Mouse (Mus musculus) cerebellum, postnatal 14 days (tissue): Measurements from ENCODE around the gene Polr1b.

Source experiments
- DNase-seq, 2 experiments: peaks; one replicate each; pipeline ENCODE4 v3.0.0; 2021; ENCODE audit warnings: mixed read lengths in 2 of 2

Polr1b gene

DNA sequence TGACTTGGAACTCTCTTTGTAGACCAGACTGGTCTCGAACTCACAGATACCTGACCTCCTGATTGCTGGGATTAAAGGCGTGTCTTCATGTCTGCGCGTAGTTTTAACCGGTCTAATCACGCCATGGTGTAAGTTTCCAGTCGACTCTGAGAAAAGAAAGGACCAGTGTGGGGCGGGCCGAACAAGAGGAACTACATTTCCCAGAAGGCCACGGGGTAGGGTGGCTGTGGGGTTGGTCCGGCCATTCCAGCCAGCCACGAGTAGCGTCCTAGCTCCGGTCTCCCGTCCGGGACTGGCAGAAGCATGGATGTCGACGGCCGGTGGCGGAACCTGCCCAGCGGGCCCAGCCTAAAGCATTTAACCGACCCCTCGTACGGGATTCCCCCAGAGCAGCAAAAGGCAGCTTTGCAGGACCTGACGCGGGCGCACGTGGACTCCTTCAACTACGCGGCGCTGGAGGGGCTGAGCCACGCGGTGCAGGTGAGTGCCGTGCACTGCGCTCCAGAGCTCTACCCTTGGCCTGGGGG is at the start of gene Polr1b:
Gene Polr1b, plus strand, starts transcription at position 212 of the 527 bp plus-strand sequence.
- peak; percentile 92 to 94 for DNase-seq

DNA sequence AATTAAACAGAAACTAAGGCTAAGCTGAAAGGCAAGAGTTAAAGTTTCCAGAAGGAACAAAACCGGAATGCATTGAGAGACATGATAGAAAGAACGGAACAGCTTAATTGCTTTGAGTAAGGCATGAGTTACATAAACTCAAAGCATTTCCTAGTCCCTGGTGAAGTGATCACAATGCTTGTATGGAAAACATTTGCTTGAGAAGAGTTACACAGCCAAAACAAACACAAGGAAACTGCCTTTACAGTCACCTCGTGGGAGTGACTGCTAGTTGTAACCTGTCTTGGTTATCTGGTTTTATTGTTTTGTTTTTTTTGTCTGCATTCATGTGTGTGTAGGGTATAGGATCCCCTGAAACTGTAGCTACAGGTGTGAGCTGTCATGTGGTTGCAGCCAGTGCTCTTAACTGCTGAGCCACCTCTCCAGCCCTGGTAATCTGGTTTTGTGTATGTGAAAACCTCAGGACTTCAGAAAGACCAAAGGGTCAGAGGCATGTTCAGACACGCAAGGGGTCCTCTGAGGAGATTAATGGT is 48.3 kb upstream of the Polr1b start:
- no peak for DNase-seq

DNA sequence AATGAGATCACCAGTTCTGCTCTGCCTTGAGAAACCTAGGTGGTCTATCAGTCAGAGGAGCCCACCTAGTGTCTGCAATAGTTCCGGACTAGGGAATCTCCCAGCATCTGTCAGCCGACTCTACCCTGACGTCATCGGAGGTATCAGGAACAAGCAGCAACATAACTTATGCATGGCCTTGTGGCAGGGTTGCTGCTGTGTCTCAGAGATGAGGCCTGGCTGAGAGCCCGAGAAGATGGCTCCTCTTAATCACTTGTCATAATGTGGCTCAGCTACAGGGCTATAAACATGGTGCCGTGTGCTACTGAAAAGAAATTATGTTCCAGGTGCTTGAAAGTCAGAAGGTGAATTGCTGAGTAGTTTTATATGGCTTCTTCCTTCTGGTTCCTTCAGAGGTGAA is 45.1 kb upstream of the Polr1b start:
- no peak for DNase-seq

DNA sequence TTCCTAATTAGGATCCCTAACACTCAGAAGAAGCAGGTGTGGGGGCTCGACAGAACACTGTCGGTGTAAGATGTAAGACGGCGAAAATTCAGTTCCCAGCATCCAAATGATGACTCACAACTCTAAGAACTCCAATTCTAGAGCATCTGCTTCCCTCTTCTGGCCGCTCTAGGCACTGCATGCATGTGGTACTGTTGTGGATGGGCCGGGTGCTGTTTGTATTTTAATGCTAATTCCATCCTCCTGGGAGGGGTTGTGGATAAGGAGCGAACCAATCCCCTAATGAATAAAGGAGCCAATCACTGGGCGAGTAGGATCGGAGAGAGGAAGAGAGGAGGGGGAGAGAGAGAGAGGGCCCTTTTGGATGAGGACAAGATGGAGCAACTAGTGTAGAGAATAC is 44.2 kb upstream of the Polr1b start:
- peak in 1 of 2 experiments; percentile 62 for DNase-seq

DNA sequence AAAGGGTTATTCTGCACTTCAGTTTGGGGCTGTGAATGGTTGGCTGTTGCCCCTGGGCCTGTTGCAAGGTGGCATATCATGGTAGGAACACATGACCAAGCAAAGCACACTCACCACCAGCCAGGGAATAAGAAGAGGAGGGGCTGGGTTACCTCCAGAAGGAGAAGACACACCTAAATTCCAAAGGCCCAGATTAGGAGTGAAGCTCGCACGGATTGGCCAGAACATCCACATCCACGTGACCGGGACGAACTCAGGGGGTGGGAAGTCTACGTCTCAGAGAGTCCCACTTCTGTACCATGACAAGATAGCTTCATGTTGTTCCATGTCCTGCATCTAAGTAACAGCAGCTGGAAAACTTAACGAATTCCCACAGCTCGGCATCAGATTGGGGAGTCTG is 43.5 kb upstream of the Polr1b start:
- no peak for DNase-seq

DNA sequence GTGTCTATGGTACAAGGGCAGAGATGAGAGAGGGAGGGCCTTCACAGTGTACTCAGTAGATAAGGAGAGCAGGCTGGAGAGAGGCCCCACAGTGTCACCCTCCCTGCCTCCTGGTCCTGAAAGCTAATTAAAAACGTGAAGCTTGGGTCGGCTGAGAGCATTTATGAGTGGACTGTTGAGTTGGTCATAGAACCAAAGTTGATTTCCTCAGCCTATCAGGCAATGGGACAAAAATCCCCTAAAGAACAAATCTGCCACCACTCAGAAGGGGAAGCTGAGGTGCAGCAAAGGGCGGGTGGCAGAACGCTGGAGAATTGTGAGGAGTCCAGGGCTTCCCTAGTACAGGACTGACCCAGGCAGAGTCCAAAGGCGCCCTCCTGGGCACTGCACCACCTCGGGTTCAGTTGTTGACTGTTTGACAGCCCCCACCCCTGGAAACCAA is 42.9 kb upstream of the Polr1b start:
- no peak for DNase-seq

DNA sequence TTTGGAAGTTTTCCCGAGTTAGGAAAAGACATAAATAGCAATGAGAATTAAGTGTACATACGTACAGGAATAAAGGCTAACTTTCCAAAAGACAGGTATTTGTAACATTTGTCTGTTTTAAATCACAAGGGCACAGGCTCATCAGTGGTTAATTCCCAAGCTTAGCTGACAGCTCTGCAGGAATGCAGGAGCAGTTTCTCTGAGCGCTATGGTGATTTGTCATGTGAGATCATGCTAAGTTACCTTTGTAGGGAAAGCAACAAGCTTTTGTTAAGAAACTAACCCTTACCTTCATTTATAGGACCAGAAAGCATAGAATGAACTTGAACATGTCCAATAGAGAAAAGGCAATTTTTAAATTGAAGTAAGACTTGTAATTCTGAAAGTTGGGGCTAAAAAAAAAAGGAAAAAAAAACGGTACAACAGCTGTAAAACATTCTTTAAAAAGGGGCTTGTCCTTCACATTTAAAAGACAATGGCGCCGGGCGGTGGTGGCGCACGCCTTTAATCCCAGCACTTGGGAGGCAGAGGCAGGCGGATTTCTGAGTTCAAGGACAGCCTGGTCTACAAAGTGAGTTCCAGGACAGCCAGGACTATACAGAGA is 39.2 kb upstream of the Polr1b start:
- no peak for DNase-seq

DNA sequence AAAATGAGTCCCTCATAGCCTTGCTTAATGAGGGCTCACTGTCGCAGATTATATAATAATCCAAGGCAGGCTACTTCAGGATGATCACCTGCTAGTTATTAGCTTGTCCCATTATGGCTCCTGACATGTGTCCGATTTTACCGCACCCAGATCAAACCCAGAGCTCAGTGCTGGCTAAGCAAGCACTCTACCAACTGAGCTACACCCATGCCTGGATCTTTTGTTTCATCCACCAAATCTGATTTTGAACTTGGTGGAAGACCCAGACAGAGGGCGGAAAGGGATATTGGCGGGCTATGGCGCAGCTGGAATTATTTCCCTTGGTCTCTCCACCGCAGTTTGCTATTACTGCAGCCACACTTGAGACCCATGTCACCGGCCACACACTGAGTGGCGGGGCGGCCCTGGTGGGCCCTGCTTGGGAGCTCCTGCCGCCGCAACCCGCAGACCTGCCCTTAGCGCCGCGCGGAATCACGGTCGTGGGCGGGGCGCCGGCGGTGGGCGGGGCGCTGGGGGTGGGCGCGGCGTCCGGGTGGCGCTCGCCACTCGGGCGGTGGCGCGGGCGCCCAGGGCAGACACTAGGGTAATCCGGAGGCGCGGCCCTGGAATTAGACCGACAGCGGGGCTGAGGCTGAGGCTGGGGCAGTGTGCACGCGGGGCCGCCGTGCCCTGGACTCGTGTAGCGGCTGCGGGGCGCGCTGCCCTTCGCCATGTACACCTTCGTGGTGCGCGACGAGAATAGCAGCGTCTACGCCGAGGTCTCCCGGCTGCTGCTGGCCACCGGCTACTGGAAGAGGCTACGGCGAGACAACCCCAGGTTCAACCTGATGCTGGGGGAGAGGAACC is 35.1 kb upstream of the Polr1b start, which contains the start of gene Ttl:
Gene Ttl, plus strand, starts transcription at position 506 of the 846 bp plus-strand sequence.
- DNase-seq: peak; percentile 84 to 90

DNA sequence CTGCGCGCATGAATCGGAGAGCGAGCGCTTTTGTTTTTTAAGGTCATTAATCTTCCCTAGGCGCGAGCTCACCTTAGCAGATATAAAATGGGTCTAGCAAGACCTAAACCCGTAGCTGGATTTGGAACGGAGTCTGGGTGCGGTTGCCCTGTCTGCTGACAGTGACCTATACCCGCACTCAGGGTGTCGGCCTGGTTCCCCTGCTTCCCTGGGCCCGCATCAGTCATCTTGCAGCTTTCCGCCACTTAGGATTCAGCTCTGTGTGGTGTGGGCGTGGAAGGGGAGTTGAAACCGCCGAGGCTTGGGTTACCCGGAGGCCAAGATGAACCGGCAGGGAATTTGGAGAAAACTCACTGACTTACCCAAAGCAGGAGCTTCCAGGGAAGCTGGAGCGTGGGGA is 34.5 kb upstream of the Polr1b start:
- DNase-seq: peak; percentile 55 to 63

DNA sequence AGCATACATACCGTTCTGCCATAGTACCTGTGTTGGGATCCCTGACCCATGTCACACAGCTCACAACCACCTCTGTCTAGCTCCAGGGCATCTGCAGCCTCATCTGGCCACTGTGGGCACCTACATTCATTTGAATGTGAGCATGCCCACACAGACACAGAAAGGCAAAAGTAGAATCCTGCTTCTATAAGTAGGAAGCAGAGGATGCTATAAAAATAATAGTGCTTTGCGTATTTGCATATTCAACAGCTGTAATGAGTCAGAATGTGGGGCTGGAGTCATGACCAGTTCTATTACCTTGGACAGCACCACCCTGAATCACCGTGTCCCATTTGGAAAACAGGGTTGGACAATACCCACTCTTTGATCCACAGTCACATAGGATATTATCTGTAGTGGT is 30.5 kb upstream of the Polr1b start:
- DNase-seq: no peak

DNA sequence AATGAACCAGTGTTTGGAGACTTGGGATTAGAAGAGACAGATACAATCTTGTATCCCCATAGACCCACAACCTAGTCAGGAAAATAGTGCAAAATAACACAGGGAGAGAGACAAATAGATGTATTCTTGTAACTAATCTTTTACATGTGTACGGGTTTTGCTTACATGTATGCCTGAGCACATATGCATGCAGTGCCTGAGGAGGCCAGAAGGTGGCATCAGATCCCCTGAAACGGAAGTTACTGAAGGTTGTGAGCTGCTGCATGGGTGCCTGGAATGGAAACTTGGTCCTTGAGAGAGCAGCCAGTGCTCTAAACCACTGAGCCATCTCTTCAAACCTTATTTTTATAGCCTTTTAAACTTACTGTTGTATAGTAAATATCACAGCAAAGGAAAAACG is 22.5 kb upstream of the Polr1b start:
- peak in 1 of 2 experiments; percentile 48 for DNase-seq

DNA sequence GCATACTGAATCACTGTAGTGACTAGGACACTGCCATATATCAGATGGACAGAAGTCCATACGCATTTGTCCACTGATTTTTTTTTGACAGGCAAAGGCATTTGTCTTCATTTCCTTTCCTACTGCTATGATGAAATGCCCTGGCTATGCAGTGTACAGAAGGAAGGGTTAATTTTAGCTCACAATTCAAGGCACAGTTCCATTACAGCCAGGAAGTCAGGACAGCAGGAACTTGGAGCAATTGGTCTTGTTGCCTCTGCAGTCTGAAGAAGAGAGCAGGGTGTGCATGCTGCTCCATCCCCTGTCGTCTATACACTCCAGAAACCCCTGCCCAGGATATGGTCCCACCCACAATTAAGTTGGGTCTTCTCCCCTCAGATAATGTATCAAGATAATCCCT is 21.6 kb upstream of the Polr1b start:
- no peak for DNase-seq

DNA sequence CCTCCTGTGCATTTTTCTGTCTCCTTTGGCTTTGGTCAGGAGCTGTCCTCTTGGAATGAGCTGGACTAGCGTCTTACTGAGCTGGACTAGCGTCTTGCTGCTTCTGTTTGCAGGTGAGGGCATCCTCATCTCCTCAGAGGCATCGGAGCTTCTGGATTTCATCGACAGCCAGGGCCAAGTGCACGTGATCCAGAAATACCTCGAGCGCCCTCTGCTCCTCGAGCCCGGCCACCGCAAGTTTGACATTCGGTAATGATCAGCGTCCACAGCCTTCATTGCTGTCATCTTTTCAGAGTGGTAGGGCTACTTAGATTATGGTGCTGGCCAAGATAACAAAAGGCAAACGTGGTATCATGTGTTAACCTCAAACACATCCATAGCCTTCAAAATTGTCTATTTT is 19.7 kb upstream of the Polr1b start:
- DNase-seq: peak; percentile 31 to 50

DNA sequence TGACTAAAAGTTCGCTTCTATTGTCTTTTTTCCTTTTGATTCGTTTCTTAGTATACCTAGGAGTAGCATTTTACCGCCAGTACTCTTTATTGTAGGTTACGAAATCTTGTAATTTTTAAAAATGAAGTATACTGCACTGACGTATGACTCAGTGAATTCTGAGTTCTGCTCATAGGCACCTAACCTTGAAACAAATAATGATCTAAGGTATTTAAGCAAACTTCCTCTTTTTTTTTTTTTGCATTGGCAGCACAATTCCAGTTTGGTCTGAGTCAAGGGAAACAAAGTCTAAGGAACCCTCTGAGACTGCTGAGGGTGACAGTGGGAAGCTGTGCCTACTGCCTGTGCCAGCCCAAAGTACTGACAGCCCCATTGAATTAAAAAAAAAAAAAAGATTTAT is 17.3 kb upstream of the Polr1b start:
- no peak for DNase-seq

DNA sequence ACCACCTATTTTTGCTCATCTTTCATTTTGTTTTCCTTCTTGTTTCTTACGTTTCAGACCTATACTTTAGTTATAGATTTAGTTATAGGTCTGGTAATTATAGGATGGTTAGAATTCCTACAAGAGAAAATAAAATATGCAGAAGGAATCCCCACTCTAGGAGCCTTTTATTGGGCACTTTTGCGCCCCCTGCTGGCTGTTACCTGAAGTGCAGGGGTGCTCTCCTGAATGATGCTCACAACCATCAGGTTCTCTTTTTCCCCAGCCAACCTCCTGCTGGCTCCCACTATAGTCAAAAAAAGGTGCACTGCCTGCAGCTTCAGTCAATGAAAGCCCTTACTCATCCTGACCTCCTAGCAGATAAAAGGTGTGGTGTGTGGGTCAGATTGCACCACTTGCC is 15.8 kb upstream of the Polr1b start:
- peak; percentile 41 to 68 for DNase-seq

DNA sequence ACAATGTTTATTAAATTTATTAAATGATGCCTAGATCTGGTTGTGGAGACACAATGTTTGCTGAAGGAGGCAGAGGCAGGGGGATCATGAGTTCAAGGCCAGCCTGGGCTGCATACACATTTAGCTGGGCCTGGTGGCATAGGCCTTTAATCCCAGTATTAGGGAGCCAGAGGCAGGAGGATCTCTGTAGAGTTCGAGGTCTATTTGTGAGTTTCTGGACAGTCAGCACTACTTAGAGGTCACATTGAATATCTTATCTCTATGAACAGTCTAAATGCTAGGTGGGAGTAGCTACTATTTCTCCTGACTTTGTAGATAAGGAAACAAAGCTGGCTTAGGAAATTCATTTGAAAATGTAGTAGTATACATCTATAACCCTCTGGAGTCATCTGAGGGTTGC is 13.3 kb upstream of the Polr1b start:
- no peak for DNase-seq

DNA sequence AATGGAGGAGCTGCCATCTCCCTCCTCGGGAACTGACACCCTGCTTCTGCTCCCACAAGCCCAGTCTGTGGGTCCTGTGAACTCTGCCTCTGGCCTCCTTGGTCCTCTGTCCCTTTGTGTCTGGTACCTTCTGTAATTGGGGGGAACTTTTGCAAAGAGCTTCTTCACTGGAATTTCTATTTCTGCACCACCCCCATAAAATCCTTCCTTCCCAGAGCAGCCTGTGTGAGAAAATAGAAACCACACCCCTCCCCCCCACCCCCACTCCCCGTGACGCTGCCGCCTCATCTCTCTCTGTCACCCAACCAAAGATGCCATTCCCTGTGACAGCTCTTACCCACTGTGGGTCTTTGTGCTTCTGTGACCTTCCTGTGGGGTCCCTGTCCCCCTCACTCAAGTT is 10.4 kb upstream of the Polr1b start:
- DNase-seq: no peak

DNA sequence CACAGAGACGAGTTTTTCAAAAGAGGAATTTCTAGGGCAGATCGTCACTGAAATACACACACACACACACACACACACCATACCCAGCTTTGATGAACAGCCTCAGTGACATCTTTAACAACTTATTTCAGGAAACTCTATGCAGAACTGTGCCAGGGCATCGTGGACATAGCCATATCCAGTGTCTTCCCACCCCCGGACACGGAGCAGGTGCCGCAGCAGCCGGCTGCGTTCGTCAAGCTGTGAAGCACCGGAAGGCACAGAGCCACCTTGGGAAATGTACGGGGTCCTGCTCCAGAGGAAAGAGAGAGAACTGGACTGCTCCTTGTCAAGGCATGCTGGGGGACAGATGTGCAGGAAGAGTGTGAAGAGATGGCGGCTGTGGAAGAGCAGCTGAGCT is 8.0 kb upstream of the Polr1b start:
- no peak for DNase-seq

DNA sequence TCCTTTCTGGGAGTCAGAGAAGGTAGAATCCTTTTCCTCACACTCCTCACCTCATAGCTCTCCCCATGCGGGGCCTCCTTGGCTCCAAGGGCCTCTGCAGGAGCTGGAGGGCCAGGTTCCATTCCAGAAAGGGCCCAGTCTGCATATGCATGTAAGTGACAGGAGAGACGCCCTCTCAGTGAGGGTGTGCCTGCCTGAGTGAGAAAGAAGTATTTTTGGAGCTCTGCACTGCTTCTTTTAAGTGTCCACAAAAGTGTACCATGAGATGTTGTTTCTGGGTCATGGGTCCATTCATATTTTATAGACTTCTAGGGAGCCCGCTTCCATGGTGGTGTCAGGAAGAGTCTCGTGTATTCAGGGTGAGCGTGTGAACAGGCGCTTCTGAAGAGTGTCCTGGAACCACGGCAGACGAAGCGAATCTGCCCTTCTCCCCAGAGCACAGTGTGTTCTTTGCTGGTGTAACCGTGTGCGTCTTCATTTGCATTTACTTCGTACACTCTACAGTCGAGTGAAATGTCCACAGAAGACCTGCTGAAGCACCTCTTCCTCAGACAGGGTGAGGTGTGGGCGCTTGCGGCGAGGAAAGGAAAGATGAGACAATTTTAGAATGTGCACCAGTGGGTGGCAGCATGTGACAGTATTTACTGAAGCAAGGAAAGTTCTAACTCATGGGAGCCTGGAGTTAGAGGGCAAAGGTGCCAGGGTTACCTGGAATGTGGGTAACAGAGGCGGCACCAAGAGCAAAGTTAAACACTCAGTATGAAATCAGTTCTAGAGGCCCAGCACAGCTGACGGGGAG is 6.7 kb upstream of the Polr1b start:
- no peak for DNase-seq

DNA sequence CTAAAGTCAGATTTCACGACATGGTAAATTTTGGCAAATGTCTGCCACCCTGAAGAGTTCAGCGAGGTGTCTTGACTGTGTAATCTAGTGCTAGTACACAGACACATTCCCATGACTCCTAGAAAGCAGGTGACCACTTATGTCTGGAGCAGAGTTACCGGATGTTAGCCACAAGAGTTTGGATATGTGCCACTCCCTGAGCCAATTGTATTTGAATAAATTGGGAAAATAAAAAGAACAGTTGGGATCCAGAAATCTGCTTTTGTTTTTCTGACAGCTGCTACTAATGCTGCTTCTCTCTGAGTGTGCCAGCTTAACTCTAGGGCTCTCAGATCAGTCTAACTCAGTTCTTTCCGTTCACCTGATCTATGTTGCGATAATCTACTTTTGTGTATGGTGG is 12.1 kb downstream of the Polr1b start:
- no peak for DNase-seq

DNA sequence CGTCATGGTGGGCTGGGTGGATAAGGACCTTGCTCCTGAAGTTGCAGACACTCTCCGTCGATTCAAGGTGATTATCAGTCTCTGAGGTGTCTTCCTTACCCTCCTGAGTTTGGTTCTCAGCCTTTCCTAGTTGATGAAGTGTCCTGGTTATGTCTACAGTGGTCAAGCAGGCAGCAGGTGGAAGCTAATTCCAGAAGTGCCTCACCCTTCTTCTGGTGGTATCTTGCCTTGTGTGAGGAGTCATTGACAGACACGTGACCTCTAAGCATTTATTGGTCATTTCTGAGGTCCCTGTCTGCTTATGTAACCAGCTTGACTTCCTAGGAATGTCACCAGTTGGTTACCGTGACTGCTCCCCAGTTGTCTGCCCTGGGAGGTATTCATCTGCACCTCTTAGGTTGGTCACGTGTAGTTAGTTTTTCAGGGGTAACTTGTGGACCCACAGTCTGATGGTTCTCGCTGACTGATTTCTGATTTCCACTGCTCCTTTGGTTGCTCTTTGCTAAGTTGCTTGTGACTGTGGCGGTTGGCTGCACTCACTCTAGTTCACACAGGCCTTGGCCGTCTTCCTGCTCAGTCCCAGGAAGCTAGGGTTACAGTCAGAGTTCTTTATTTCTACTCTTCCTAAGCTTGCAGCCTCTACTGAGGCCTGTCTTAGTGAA is 15.0 kb downstream of the Polr1b start:
- no peak for DNase-seq

DNA sequence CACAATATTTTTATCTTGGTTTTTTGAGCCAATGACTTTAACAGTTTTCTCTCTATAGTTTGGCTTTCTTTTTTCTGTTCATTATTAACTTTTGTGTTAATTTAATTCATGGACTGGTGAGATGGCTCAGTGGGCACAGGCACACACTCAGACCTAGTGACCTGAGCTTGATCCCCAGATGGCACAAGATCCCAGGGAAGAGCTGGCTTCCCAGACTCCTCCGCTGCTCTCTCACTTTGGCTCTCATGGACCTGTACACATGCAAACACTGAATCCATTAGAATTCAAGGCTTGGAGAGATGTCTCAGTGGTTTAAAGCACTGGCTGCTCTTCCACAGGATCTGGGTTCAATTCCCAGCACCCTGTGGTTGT is 15.6 kb downstream of the Polr1b start:
- DNase-seq: no peak

DNA sequence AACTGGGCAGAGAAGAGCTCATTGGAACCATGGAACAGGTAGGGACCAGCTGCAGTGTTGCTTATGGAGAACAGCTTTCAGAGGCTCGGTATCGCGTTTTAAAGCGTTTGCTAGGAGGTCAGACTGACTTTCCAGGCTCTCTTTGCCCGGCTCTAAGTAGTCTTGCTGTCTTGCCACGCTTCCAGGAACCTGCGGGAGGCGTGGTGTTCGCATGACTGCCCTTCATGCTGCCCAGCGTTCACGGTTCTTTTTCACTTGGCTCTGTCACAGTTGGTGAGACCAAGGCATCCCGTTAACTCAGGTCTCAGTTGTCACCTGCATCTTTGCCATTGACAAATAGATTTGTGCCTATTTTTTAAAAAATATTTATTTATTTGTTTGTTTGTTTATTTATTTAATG is 17.3 kb downstream of the Polr1b start:
- no peak for DNase-seq
